Mouse (Mus musculus): ENCODE measurements at regions not wholly inside any gene's neighbourhood (a gene's known extent, or its start where the extent isn't known, plus 50 kb on each side); places are given as distances from the start of the nearest gene placed in this dataset.

GRCm38 (mm10) chr7:134566322-134566721 lies 104.1 kb upstream of the Dock1 start:
- TF ChIP-seq CTCF (IDR thresholded peaks at IDR 0.05; ENCODE audit: control insufficient read depth, insufficient read depth, insufficient read length), result peak; percentile 34
- TF ChIP-seq MAX (IDR thresholded peaks at IDR 0.05), result no peak
- TF ChIP-seq USF1 (IDR thresholded peaks at IDR 0.05; ENCODE audit: low read depth), result no peak
- TF ChIP-seq CEBPB (IDR thresholded peaks at IDR 0.05; ENCODE audit: low read depth), result no peak
- no peak for TF ChIP-seq MYOD1 (IDR thresholded peaks at IDR 0.05; ENCODE audit: control insufficient read depth, insufficient read length, low read depth)
